In the genomic region with DNA sequence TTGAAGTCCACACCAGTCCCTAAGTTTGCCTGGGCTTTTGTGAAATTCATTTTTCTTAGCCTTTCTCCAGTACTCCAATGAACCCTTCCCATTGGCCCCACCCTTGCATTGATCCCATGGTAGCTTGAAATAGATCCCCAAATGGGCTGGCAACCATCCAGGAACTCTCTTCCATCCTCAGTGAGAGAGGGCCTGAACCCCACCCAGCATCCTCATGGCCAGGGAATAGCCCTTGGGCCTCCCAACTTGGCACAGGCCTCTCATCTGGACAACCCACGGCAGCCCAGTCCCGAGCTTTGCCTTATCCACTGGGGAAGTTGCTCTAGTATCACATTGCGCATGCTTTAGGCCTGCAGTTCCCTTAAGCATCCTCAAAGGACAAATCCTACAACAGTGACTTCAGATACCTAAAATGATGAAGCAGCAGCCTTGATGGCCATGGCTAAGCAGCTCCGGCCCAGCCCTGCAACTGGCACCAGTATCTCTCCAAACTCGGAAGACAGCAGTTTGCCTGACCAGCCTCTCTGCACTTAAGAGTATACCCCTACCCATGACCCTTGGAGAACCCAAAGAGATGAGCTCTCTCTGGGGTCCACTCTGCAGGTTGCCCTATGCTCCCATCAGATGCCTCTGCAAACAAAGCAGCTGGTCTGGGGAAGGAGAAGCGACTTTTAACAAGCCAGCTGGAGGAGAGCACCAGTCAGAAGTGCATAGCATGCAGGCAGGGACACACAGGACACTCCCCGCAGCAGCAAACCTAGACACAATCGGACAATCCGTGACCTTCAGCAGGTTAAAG, we compare ENCODE assay signal across 10 mouse cellular contexts. TPM values are rescaled to one million over a fixed set of nuclear protein-coding genes. Genes with fewer than 3 reads are reported as not detected.
DNase-seq lines count a peak whose midpoint lies in the region; ATAC-seq and TF ChIP-seq lines count a peak whose summit lies in the region.
"Had no signal": no experiment of that assay in that cellular context is flagged by ENCODE, and none has a peak within 500 bp of the region (broad histone marks: within the 10 kb centered on the region; RNA-seq: fewer than 3 reads in every experiment).

No protein-coding gene starts in this region.

- TF ChIP-seq EP300 in stomach, postnatal 0 days (optimal IDR thresholded peaks at IDR 0.05), result no peak

- H3K4me1 ChIP-seq in limb, embryonic 12.5 days (replicated peaks), result peaks cover 55% of the 10 kb centered on the region
- no peaks in the 10 kb centered on the region; the same call in 1 of the 2 replicates for H3K4me1 ChIP-seq in stomach, postnatal 0 days (replicated peaks; ENCODE audit: control insufficient read depth, insufficient read depth)
- H3K4me1 ChIP-seq in hindbrain, embryonic 10.5 days (replicated peaks), result 0 out of 2 replicates have a peak, but pooled peaks cover 8% of the 10 kb centered on the region
- H3K4me1 ChIP-seq: midbrain, embryonic 12.5 days had no signal

- H3K4me2 ChIP-seq in limb, embryonic 12.5 days, result peak overlapping the region; percentile 51
- peak overlapping the region; percentile 61 for H3K4me2 ChIP-seq in stomach, postnatal 0 days (replicated peaks; ENCODE audit: low read depth)
- H3K4me2 ChIP-seq: midbrain, embryonic 12.5 days had no signal

- WGBS in limb, embryonic 12.5 days, result 75% methylated on average over 9 of the region's 9 CpGs
- WGBS in stomach, postnatal 0 days, result 56% methylated on average over 9 of the region's 9 CpGs
- WGBS in hindbrain, embryonic 10.5 days, result 76% methylated on average over 9 of the region's 9 CpGs

- no peaks in the 10 kb centered on the region for H3K9me3 ChIP-seq in limb, embryonic 12.5 days
- no peaks in the 10 kb centered on the region for H3K9me3 ChIP-seq in stomach, postnatal 0 days (ENCODE audit: control insufficient read depth, low read length)
- H3K9me3 ChIP-seq in hindbrain, embryonic 10.5 days, result no peaks in the 10 kb centered on the region
- H3K9me3 ChIP-seq: midbrain, embryonic 12.5 days had no signal

- H3K9ac ChIP-seq in limb, embryonic 12.5 days (replicated peaks), result peak overlapping the region; percentile 51; the same call in 1 of the 2 replicates
- peak overlapping the region; percentile 65 for H3K9ac ChIP-seq in stomach, postnatal 0 days (ENCODE audit: low read length)
- H3K9ac ChIP-seq: midbrain, embryonic 12.5 days had no signal

- peak; percentile 7 for DNase-seq in ovary, postnatal 10 days (ENCODE audit: low spot score)
- no peak for DNase-seq in ovary, postnatal 14 days (ENCODE audit: low spot score)
- DNase-seq in heart, adult 18-20 months, result peak; percentile 49 to 63
- no peak for DNase-seq in stomach, postnatal 0 days (ENCODE audit: low spot score)
- DNase-seq in left cerebral cortex, postnatal 14 days (ENCODE audit: low spot score in 2 of 2), result no peak
- DNase-seq in thymus, postnatal 4 days, result no peak
- no peak for DNase-seq in hindbrain, embryonic 10.5 days (ENCODE audit: low spot score)

- no peaks in the 10 kb centered on the region for H3K27me3 ChIP-seq in limb, embryonic 12.5 days
- no peaks in the 10 kb centered on the region for H3K27me3 ChIP-seq in stomach, postnatal 0 days (ENCODE audit: control insufficient read depth, insufficient read depth, low read length)
- no peaks in the 10 kb centered on the region for H3K27me3 ChIP-seq in hindbrain, embryonic 10.5 days (ENCODE audit: insufficient read depth, poor library complexity, severe bottlenecking)

- intact Hi-C loops in left cerebral cortex, postnatal 14 days (cut with DNase I), result loop anchor here (10.0 kb wide), 1 partner anchor 112 kb away; a partner anchor contains a TSS

- peak overlapping the region; percentile 32 for H3K4me3 ChIP-seq in limb, embryonic 12.5 days (replicated peaks)
- H3K4me3 ChIP-seq in stomach, postnatal 0 days (ENCODE audit: low read depth, low read length), result peak overlapping the region; percentile 48
- no peak overlapping the region for H3K4me3 ChIP-seq in hindbrain, embryonic 10.5 days
- H3K4me3 ChIP-seq: midbrain, embryonic 12.5 days had no signal

- no peaks in the 10 kb centered on the region for H3K36me3 ChIP-seq in limb, embryonic 12.5 days
- no peaks in the 10 kb centered on the region for H3K36me3 ChIP-seq in stomach, postnatal 0 days (ENCODE audit: control insufficient read depth, insufficient read depth, low read length)
- H3K36me3 ChIP-seq in hindbrain, embryonic 10.5 days, result no peaks in the 10 kb centered on the region
- H3K36me3 ChIP-seq: midbrain, embryonic 12.5 days had no signal

- H3K27ac ChIP-seq in limb, embryonic 12.5 days, result peak overlapping the region; percentile 80
- H3K27ac ChIP-seq in stomach, postnatal 0 days (replicated peaks), result peak overlapping the region; percentile 82
- H3K27ac ChIP-seq in hindbrain, embryonic 10.5 days, result no peak overlapping the region
- H3K27ac ChIP-seq: midbrain, embryonic 12.5 days had no signal

- TF ChIP-seq CTCF in stomach, postnatal 0 days (IDR thresholded peaks at IDR 0.05; ENCODE audit: low read depth), result no peak

- no peak for ATAC-seq in limb, embryonic 12.5 days (ENCODE audit: insufficient number of reproducible peaks, insufficient read depth, low FRiP score, low TSS enrichment, low read depth)
- ATAC-seq in stomach, postnatal 0 days (ENCODE audit: low FRiP score, low TSS enrichment), result peak; percentile 18; the same call in 1 of the 2 replicates

RNA-seq across cellular contexts. Expression of a gene that starts 0.8 kb away (rescaled TPM):
- total RNA-seq in heart, adult 18-20 months (2021), result 10 to 100 TPM; 20.8 to 25.6 TPM
- 27.4 and 28.2 TPM in 2 replicates for polyA plus RNA-seq in limb, embryonic 12.5 days (2016; fragmentation: Nextera tagmentation; extraction: Ambion mirVana)
- polyA plus RNA-seq in stomach, postnatal 0 days (2015; fragmentation: Nextera tagmentation; extraction: Ambion mirVana), result 56.9 and 60.5 TPM in 2 replicates
- 1 to 10 TPM; 6.5 to 7.1 TPM for total RNA-seq in left cerebral cortex, postnatal 14 days (2021)
- polyA plus RNA-seq in hindbrain, embryonic 10.5 days (2016; fragmentation: Nextera tagmentation; extraction: Ambion mirVana), result 4.1 and 4.7 TPM in 2 replicates
- total RNA-seq: hematopoietic stem cell, adult 5-6 weeks had no signal

Comparison
In these comparisons a context has a peak if more than half of its experiments do, and no peak if none do; other contexts are left out.
1. DNase-seq: peak in ovary, postnatal 10 days (single experiment) and heart, adult 18-20 months (2 of 2); none in ovary, postnatal 14 days (single experiment), stomach, postnatal 0 days (single experiment), left cerebral cortex, postnatal 14 days (0 of 2), thymus, postnatal 4 days (single experiment) and hindbrain, embryonic 10.5 days (single experiment).